Mouse (Mus musculus) intestine, postnatal 0 days (tissue): Measurements from ENCODE around the gene Havcr1. TPM values are rescaled to one million over a fixed set of nuclear protein-coding genes. Genes with fewer than 3 reads are reported as not detected.

Experiments
- ATAC-seq: fragments of 200-750 bp; cut with Nextera tagmentation; 2 replicates; pipeline ENCODE4 v1.8.0; 2017; ENCODE audit warnings: mild to moderate bottlenecking, moderate TSS enrichment, moderate library complexity
- H3K27ac ChIP-seq: fragments of 300-500 bp; sonication (generic); 2 replicates; pipeline ENCODE4 v1.5.1; 2014; ENCODE audit warnings: mild to moderate bottlenecking, low read depth, low read length, moderate library complexity
- H3K27me3 ChIP-seq: fragments of 300-500 bp; sonication (generic); replicated peaks from 2 replicates; pipeline ENCODE4 v1.6.1; 2014; ENCODE audit warnings: low read length, mixed read lengths; ENCODE audit not compliant: control insufficient read depth, insufficient read depth
- H3K36me3 ChIP-seq: fragments of 300-500 bp; sonication (generic); 2 replicates; pipeline ENCODE4 v1.6.1; 2014; ENCODE audit warnings: mild to moderate bottlenecking, moderate library complexity; ENCODE audit not compliant: control insufficient read depth, insufficient read depth
- H3K4me1 ChIP-seq: fragments of 300-500 bp; sonication (generic); replicated peaks from 2 replicates; pipeline ENCODE4 v1.6.1; 2014; ENCODE audit warnings: antibody characterized with exemption, low read length, mixed read lengths; ENCODE audit not compliant: control insufficient read depth, insufficient read depth
- H3K4me2 ChIP-seq: fragments of 300-500 bp; sonication (generic); replicated peaks from 2 replicates; pipeline ENCODE4 v1.6.1; 2014; ENCODE audit warnings: low read depth, mild to moderate bottlenecking, moderate library complexity
- H3K4me3 ChIP-seq: fragments of 300-500 bp; sonication (generic); 2 replicates; pipeline ENCODE4 v1.5.1; 2014; ENCODE audit warnings: low read depth, low read length
- H3K9ac ChIP-seq: fragments of 300-500 bp; sonication (generic); 2 replicates; pipeline ENCODE4 v1.6.1; 2014; ENCODE audit warnings: mild to moderate bottlenecking, low read depth, low read length
- H3K9me3 ChIP-seq: fragments of 300-500 bp; sonication (generic); 2 replicates; pipeline ENCODE4 v1.6.1; 2016; ENCODE audit warnings: mixed run types; ENCODE audit not compliant: control insufficient read depth
- CTCF ChIP-seq: sonication (generic); IDR thresholded peaks from 2 replicates; pipeline ENCODE4 v1.5.1; 2016; ENCODE audit warnings: low read depth, mild to moderate bottlenecking, control low read depth, antibody characterized with exemption, moderate library complexity
- WGBS: fragments of 180-500 bp; shearing (Covaris S2); extraction: QIAGEN DNeasy Blood & Tissue Kit; methylation state at CpG from one replicate; pipeline ENCODE4 v1.1.7; 2014; 5-methylcytosine and 5-hydroxymethylcytosine counted together
- polyA plus RNA-seq: library from polyadenylated mRNA; unstranded; fragments of >200 nt; fragmentation: Nextera tagmentation; extraction: Ambion mirVana; gene quantifications from 2 replicates; pipeline ENCODE4 v1.2.1, GENCODE M21; 2015

The Havcr1 gene
- polyA plus RNA-seq, 1 experiment from 2014 or later: not detected

GRCm38 (mm10) chr11:46804440-46804839 lies 69.6 kb downstream of the Havcr1 start:
- no peak overlapping the region for H3K4me3 ChIP-seq
- 85% methylated on average over 2 of the region's 2 CpGs for WGBS
- H3K4me1 ChIP-seq: no peaks in the 10 kb centered on the region
- H3K9me3 ChIP-seq: no peaks in the 10 kb centered on the region
- H3K36me3 ChIP-seq: no peaks in the 10 kb centered on the region
- H3K27me3 ChIP-seq: no peaks in the 10 kb centered on the region
- TF ChIP-seq CTCF: no peak
- H3K4me2 ChIP-seq: no peak overlapping the region
- no peak overlapping the region for H3K27ac ChIP-seq
- ATAC-seq: no peak
- no peak overlapping the region for H3K9ac ChIP-seq

DNA sequence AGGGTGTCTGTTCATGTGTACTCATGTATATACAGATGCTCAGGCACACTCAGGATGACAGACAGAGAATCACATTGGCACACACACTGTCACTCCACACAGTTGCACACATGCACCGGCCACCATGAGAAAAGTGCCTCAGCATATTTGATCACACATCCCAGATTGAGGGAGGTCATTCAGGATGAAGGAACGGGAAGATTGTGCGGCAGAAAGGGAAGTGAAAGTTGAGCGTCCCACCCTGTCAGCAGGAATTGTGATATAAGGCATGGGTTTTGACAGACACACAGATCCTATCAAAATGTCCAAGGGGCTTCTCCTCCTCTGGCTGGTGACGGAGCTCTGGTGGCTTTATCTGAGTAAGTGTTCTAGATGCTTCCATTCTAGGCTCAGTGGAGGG lies 75.6 kb downstream of the Havcr1 start, which contains the start of gene Timd4:
Gene Timd4 (plus strand): TSS at position 290 of the 400 bp plus-strand sequence.
- no peak for ATAC-seq
- Histone ChIP-seq H3K4me2 (no peak within 1 kb of the TSS), H3K4me1 (no peaks in the 10 kb centered on the region), H3K27me3 (no peaks in the 10 kb centered on the region), H3K27ac (no peak within 1 kb of the TSS), H3K9me3 (no peaks in the 10 kb centered on the region), H3K36me3 (no peaks in the 10 kb centered on the region), H3K9ac (no peak within 1 kb of the TSS), H3K4me3 (no peak within 1 kb of the TSS)
- no peak for TF ChIP-seq CTCF
- 85% methylated on average over 5 of the region's 5 CpGs for WGBS

DNA sequence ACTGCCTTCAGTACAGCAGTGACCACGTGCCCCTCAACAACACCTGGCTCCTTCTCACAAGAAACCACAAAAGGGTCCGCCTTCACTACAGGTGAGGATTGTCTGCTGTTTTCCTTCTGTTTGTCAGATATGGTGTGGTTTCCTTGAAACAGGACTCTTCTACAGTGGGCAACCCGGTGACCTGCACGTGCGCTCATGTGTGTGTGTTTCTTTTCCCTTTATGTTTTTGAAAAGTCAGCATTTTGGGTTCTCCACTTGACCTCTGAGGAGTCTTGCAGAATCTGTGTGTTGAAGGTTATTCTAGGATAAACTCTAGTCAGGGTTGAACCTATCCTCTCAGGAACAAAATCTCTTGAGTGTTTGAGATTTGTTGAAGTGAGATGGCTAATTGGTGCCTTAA lies 82.8 kb downstream of the Havcr1 start:
- Histone ChIP-seq H3K9ac (no peak overlapping the region), H3K27ac (no peak overlapping the region), H3K4me2 (no peak overlapping the region), H3K9me3 (no peaks in the 10 kb centered on the region), H3K27me3 (no peaks in the 10 kb centered on the region), H3K36me3 (no peaks in the 10 kb centered on the region), H3K4me3 (no peak overlapping the region), H3K4me1 (no peaks in the 10 kb centered on the region)
- 85% methylated on average over 5 of the region's 5 CpGs for WGBS
- ATAC-seq: no peak
- no peak for TF ChIP-seq CTCF

DNA sequence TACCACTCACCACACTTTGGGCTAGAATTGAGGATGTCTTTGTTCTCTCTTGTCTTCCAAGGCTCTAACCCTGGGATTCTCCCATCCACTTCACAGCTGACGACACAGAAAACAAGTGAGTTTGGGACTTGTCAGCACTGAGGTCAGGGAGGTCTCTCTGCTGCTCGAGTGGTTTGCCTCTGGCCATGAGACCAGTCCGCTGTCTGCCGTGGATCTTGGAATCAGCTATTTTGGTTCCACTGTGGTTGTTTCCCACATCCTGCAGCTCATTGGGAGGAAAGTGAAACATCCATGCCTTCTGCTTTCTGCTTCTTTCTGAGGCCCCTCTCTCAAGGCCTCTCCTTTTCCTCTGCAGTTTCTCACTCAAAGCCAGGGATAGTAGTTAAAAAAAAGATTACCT lies 85.0 kb downstream of the Havcr1 start:
- no peaks in the 10 kb centered on the region for H3K9me3 ChIP-seq
- no peak overlapping the region for H3K4me3 ChIP-seq
- ATAC-seq: no peak
- H3K4me1 ChIP-seq: no peaks in the 10 kb centered on the region
- no peaks in the 10 kb centered on the region for H3K36me3 ChIP-seq
- no peak overlapping the region for H3K27ac ChIP-seq
- H3K9ac ChIP-seq: no peak overlapping the region
- H3K4me2 ChIP-seq: no peak overlapping the region
- WGBS: 52% methylated on average over 4 of the region's 4 CpGs
- no peak for TF ChIP-seq CTCF
- H3K27me3 ChIP-seq: no peaks in the 10 kb centered on the region

Other genes starting within 250 kb of the Havcr1 start
- gene Gm12169, start 210.9 kb upstream of the Havcr1 start, polyA plus RNA-seq: not detected in 2 replicates
- gene BC053393, start 163.5 kb upstream of the Havcr1 start, polyA plus RNA-seq: not detected in 2 replicates
- not detected in 2 replicates for gene Dppa1, start 105.8 kb upstream of the Havcr1 start, polyA plus RNA-seq
- gene Timd2, start 28.0 kb upstream of the Havcr1 start, polyA plus RNA-seq: 1.9 and 2.7 TPM in 2 replicates
- 1.7 and 1.8 TPM in 2 replicates for gene Timd4, start 75.7 kb downstream of the Havcr1 start, polyA plus RNA-seq